Mouse (Mus musculus) cortical plate, adult 2 months (tissue): ENCODE measurements around the gene Iqcm. TPM values are rescaled to one million over a fixed set of nuclear protein-coding genes. Genes with fewer than 3 reads are reported as not detected.

Experiments
- H3K27ac ChIP-seq: fragments of 200-500 bp; 2 replicates; pipeline ENCODE4 v1.5.1; 2012; ENCODE audit warnings: low read length, control low read depth, inconsistent platforms; ENCODE audit not compliant: insufficient read depth
- H3K4me1 ChIP-seq: fragments of 200-500 bp; 2 replicates; pipeline ENCODE4 v1.6.1; 2011; ENCODE audit warnings: low read length; ENCODE audit not compliant: control insufficient read depth, insufficient read depth
- H3K4me3 ChIP-seq: fragments of 200-500 bp; 2 replicates; pipeline ENCODE4 v1.5.1; 2011; ENCODE audit warnings: mild to moderate bottlenecking, low read length, control low read depth; ENCODE audit not compliant: insufficient read depth
- CTCF ChIP-seq: fragments of 200-500 bp; IDR thresholded peaks from 2 replicates; pipeline ENCODE4 v1.5.1; 2011; ENCODE audit warnings: mild to moderate bottlenecking, control low read depth, low read length; ENCODE audit not compliant: insufficient read depth; ENCODE audit errors: extremely low read depth
- POLR2A ChIP-seq: fragments of 200-500 bp; IDR thresholded peaks from 2 replicates; pipeline ENCODE4 v1.6.1; 2011; ENCODE audit warnings: mild to moderate bottlenecking, low read length, control low read depth; ENCODE audit not compliant: insufficient read depth; ENCODE audit errors: extremely low read depth
- polyA plus RNA-seq: library from polyadenylated mRNA; depleted of rRNA; stranded (reverse); fragments of >200 nt; gene quantifications from 2 replicates; pipeline ENCODE4 v1.2.3, GENCODE M21; 2012; rRNA removed

Iqcm gene
- polyA plus RNA-seq, 1 experiment: 0.13 TPM

DNA sequence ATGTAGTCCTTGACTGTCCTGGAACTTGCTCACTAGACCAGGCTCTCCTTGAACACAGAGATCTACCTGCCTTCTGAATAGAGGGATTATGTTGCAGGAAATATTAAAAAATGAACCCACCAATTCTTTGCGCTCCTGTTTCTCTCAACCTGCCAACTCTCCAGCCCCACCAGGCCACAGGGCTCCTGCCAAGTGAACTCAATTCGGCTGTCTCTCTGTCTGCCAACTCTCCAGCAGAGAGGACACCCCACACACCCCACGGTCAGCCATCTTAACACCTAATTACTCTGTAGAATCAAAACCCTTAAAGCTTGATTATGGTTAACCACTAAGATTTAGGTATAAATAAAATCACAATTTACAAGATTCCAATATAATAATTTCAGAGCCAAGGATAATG lies 298.1 kb downstream of the Iqcm start:
- no peak overlapping the region for H3K27ac ChIP-seq
- H3K4me1 ChIP-seq: no peaks in the 10 kb centered on the region
- H3K4me3 ChIP-seq: no peak overlapping the region
- TF ChIP-seq POLR2A: no peak
- TF ChIP-seq CTCF: no peak

DNA sequence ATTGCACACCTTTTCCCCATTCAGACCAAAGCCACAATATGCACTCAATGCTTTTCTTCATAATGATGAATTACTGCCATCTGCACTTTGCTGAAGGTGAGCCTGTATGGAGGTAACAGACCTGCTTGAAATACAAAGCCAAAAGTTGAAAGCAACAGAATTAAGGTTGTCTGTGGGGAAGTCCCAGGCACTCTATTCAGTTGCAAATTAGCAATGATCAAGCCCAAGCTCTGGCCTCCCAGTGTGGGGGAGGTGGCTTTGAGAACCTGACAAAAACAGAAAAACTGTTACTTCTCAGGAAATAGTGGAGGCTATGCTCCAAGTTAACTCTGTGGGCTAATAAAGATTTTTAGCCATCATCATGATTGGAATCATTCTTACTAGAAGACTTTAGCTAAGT lies 307.1 kb downstream of the Iqcm start:
- no peak overlapping the region for H3K27ac ChIP-seq
- no peak overlapping the region for H3K4me3 ChIP-seq
- no peaks in the 10 kb centered on the region for H3K4me1 ChIP-seq
- TF ChIP-seq CTCF (no peak), POLR2A (no peak)

DNA sequence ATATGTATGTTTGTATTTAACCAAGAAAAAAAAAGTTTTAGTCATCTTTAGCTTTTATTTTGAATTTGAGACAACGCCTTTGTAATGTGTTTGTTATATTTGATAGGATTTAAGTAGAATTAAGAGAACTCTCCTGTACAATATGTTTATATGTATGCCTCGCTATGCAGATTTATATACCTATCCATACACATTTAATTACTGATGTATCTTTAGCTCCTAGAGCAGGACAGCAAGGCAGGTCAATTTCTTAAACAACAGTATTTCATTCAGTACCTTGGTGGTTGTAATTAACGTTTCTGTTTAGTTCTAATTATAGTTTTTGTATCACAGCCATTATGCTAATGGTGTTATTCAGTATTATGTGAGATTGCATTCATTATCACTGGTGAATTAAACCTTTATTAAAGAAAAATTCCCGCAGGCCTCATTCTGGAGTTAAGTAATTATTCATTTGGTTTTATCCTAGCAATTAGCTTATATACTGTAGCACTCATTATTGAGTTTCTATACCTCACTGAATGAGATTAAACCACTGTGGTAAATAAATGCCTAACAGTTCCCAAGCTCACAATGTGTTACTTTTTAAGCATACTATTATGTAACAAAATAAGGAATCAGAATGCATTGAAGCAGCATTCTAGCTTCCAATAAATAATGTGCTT lies 380.1 kb downstream of the Iqcm start:
- no peaks in the 10 kb centered on the region for H3K4me1 ChIP-seq
- TF ChIP-seq POLR2A (no peak), CTCF (no peak)
- H3K27ac ChIP-seq: no peak overlapping the region
- H3K4me3 ChIP-seq: no peak overlapping the region

DNA sequence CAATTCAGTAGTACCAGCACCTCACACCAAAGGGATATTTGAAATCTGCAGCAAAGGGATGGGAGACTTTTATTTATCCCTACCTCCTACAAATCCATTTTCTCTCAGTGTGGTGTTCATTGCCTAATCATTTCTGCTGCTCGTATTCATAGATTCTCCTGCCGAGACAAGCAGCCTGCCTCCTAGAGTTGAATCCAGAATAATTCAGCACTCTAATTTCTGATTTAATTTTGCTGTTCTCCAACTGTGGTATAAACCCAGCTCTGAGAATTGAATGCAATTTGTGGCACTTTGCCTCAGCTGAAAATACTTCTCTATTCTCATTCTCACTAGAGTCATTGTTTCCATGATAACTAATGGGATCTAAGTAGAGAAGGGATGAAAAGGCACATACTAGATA lies 386.8 kb downstream of the Iqcm start:
- H3K4me3 ChIP-seq: no peak overlapping the region
- no peak overlapping the region for H3K27ac ChIP-seq
- no peak for TF ChIP-seq POLR2A
- no peak for TF ChIP-seq CTCF
- no peaks in the 10 kb centered on the region; the same call in 1 of the 2 replicates for H3K4me1 ChIP-seq

DNA sequence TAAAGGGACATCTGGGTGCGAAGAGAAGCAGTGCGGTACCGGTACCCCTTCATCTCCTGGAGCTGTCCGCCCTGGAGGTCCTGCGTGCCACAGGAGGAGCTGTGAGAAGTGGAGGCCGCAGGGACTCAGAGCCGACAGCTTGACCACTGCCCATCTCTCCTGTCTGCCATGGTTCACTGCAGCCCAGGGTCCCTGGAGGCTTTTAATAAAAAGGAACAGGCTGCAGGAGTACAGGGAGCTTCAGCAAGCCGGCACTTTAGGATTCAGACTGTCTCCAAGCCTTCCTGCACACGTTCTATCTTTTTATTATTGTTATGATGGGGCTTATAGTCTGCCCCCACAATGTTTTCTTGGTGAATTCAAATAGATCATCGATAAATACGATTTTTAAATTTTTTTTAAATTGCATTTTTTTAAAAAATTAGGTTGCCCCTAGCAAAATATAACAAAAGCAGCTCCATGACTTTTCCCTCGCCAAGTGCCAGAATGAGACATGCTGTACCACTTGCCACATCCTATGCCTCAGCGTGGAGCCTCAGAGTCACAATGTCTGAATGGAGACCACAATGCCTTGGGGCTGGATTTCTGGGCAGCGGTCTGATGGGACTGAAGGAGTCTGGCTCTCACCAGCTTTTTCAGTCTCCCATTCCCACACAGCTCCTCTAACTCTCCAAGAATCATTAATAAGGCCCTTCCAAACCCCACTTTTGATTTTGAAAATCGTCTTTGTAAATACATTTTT lies 469.3 kb downstream of the Iqcm start:
- TF ChIP-seq CTCF (no peak), POLR2A (no peak)
- no peak overlapping the region for H3K27ac ChIP-seq
- H3K4me1 ChIP-seq: no peaks in the 10 kb centered on the region
- H3K4me3 ChIP-seq: no peak overlapping the region

DNA sequence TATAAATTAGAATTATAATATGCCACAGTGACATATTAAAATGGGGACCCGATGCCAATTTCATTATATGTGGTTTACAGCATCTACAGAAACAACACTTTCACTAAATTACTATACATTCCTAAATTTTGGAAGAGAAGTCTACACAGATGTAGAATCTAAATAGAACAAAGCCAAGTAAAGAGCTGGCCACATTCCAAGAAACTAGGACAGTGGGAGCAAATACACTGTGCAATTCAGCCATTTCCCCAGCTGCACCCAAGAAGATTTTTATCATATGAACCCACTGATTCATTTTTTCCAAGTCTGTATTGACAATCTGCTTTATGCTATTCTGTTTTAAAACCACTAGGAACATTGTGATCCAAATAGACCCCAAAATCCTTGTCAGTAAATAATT lies 500.7 kb downstream of the Iqcm start:
- Histone ChIP-seq H3K4me1 (no peaks in the 10 kb centered on the region), H3K27ac (no peak overlapping the region), H3K4me3 (no peak overlapping the region)
- TF ChIP-seq CTCF (no peak), POLR2A (no peak)

DNA sequence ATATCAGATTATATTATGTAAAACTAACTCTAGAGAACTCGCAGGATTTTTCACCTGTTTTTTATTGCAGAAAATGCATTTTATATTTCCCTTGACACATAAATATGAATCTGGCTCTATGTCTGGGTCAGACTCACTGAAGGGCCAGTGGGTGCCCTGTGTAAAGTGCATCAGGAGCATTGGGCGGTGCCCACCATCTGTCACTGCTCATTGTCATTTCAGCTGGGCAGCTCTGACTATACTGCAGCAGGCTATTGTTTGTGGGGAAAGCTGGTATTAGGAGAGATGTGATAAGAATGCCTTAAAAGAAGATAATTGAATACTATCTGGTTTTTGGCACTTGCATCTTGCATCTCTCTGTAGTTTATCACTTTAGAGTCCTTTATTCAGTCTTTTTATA lies 507.5 kb downstream of the Iqcm start:
- no peak overlapping the region for H3K27ac ChIP-seq
- no peaks in the 10 kb centered on the region for H3K4me1 ChIP-seq
- H3K4me3 ChIP-seq: no peak overlapping the region
- TF ChIP-seq POLR2A: no peak
- TF ChIP-seq CTCF: no peak

DNA sequence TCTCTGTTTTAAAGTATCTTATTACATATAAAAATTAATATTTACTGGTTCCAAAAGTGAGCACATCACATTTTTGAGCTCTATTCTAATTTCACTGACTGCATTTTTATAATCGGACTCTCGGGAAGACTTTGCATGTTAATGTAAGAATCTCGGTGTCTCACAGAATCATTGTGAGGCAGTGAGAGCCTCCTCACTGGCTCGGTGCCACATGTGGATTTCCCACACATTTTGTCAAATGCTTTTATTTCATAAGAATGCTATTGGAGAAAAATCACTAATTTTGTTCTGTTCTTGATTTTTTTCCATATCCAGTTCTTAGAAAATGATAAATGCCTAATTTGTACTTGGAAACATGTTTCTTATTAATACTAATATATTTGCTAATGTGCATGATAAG lies 570.0 kb downstream of the Iqcm start:
- no peak overlapping the region for H3K4me3 ChIP-seq

More for the DNA sequence above, 570.0 kb downstream of the Iqcm start:
- no peak for TF ChIP-seq CTCF
- Histone ChIP-seq H3K4me1 (no peaks in the 10 kb centered on the region), H3K27ac (no peak overlapping the region)

Other genes with a start within 250 kb of the Iqcm start
- gene Rasd2, start 234.8 kb upstream of the Iqcm start, polyA plus RNA-seq: 44.3 and 78.6 TPM in 2 replicates
- gene Gm10358, start 42.1 kb upstream of the Iqcm start, polyA plus RNA-seq: 0.91 and 0.98 TPM in 2 replicates